Mouse (Mus musculus) heart, embryonic 10.5 days (tissue): ENCODE data around the gene Cgnl1. TPM values are rescaled to one million over a fixed set of nuclear protein-coding genes. Genes with fewer than 3 reads are reported as not detected.
"Not testable (repeated sequence)": the region's sequence is repeated elsewhere in the genome, so short reads cannot be mapped to it uniquely, and the experiment has no call there.

Experiments used
- DNase-seq: peaks from one replicate; pipeline ENCODE4 v3.0.0-alpha.2; 2017; ENCODE audit warnings: low spot score
- H3K27ac ChIP-seq: fragments of 300-500 bp; sonication (generic); 2 replicates; pipeline ENCODE4 v1.5.1; 2016; ENCODE audit warnings: mild to moderate bottlenecking
- H3K27me3 ChIP-seq: fragments of 300-500 bp; sonication (generic); 2 replicates; pipeline ENCODE4 v1.6.1; 2016; ENCODE audit warnings: mild to moderate bottlenecking; ENCODE audit not compliant: poor library complexity, insufficient read depth, severe bottlenecking
- H3K36me3 ChIP-seq: fragments of 300-500 bp; sonication (generic); 2 replicates; pipeline ENCODE4 v1.6.1; 2016; ENCODE audit warnings: mild to moderate bottlenecking, moderate library complexity
- H3K4me1 ChIP-seq: fragments of 300-500 bp; sonication (generic); 2 replicates; pipeline ENCODE4 v1.6.1; 2016; ENCODE audit warnings: mild to moderate bottlenecking
- H3K4me3 ChIP-seq: fragments of 300-500 bp; sonication (generic); 2 replicates; pipeline ENCODE4 v1.5.1; 2016; ENCODE audit warnings: mild to moderate bottlenecking, moderate library complexity
- H3K9me3 ChIP-seq: fragments of 300-500 bp; sonication (generic); 2 replicates; pipeline ENCODE4 v1.6.1; 2016; ENCODE audit warnings: mild to moderate bottlenecking, moderate library complexity
- WGBS: fragments of 180-500 bp; shearing (Covaris S2); methylation state at CpG from one replicate; pipeline ENCODE4 v1.1.7; 2016; 5-methylcytosine and 5-hydroxymethylcytosine counted together
- polyA plus RNA-seq: library from polyadenylated mRNA; unstranded; fragments of >200 nt; fragmentation: Nextera tagmentation; extraction: Ambion mirVana; gene quantifications from 2 replicates; pipeline ENCODE4 v1.2.1, GENCODE M21; 2016

Cgnl1 gene
- polyA plus RNA-seq, 1 experiment from 2014 or later, result 43.1 TPM

DNA sequence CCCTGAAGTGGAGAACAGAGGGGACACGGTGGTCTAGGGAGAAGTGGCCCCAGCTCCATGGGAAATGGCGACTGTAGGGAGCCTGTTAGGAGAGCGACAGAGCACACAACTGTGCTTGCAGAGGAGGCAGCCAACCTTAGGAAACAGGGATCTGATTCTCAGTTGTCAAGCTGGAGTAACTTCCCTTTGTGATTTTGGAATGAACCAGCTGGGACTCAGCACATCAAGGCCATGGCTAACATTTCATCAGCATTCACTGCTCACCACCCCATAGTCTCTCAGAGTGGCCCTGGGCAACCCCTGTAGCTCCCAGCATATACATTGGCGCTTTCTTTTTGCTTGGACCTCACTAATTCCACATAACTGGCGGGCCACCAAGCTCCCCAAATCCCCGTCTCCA lies 145.4 kb downstream of the Cgnl1 start:
- H3K9me3 ChIP-seq, result no peaks in the 10 kb centered on the region
- H3K27me3 ChIP-seq, result no peaks in the 10 kb centered on the region
- DNase-seq, result no peak
- H3K27ac ChIP-seq, result peak overlapping the region; percentile 10; the same call in 1 of the 2 replicates
- WGBS, result 90% methylated on average over 6 of the region's 6 CpGs
- H3K4me1 ChIP-seq, result peaks cover 28% of the 10 kb centered on the region
- peaks cover 51% of the 10 kb centered on the region for H3K36me3 ChIP-seq
- H3K4me3 ChIP-seq, result no peak overlapping the region

DNA sequence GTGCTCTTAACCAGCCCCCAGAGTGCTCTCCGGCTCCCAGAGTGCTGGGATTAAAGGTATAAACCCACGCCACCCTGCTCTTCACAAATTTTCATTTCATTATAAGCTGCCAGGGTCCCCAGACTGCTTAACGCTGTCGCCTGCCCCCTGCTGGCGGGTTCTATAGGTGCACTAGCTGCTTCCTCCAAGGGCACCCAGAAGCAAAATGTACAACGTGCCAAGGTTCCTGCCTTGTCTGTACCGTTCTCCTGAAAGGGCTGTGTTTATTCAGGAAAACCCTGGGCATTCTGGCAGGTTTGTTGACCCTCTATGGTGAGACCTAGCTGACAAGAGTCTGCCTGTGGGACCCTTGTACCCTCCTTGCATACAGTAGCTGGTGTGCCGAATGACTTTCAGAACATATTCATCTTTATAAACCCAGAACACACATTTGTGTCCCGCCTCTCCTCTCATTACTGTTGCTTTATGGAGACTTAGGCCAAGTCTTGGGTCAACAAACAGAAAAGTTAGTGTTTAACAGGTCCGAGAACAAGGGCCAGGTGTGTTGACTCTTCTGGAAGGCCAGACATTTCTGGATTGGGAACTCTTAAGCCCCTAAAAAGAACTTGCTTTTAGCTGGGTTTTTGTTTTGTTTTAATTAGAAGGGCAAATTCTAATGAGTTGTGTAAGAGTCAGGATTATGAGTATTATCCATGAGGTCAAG lies 146.5 kb downstream of the Cgnl1 start:
- no peak for DNase-seq
- Histone ChIP-seq H3K9me3 (no peaks in the 10 kb centered on the region), H3K27me3 (no peaks in the 10 kb centered on the region), H3K4me3 (no peak overlapping the region), H3K27ac (no peak overlapping the region), H3K36me3 (peaks cover 40% of the 10 kb centered on the region), H3K4me1 (peaks cover 28% of the 10 kb centered on the region)
- WGBS, result 47% methylated on average over 10 of the region's 10 CpGs

DNA sequence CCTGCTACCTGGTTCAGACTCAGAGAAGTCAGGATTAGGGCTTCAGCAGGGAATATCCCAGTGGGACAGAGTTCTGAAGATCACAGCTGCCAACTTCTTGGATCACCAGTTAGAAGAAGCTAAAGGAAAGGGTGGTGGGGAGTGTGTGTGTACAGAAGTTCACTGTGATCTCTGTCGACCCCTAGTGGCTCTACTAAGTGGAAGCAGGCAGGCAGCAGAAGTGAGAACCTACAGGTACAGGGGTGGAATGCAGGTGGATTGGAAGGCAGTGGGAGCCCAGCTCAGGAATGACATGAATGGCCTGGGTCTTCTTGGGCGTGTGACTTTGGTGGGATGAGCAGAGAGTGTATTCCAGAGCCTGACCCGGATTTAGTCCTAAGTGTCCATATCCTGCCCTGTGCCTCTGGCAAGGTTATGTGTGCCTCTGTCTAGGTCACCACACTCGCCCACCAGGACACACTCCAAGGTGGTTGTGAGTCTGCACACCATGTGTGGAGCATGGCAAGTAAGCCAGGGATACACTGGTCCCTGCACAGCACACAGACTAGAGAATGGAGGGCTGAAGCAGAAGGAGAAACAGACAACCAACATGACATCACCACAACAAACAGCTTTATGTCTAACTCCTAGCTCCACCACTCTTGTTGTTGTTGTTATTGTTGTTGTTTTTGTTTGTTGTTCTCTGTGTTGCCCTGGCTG lies 147.4 kb downstream of the Cgnl1 start:
- H3K9me3 ChIP-seq, result no peaks in the 10 kb centered on the region
- H3K27me3 ChIP-seq, result no peaks in the 10 kb centered on the region
- peaks cover 25% of the 10 kb centered on the region for H3K4me1 ChIP-seq
- H3K27ac ChIP-seq, result 0 out of 2 replicates have a peak overlapping the region, but pooled peaks have one; percentile 79
- peaks cover 34% of the 10 kb centered on the region for H3K36me3 ChIP-seq
- WGBS, result 36% methylated on average over 4 of the region's 4 CpGs
- DNase-seq, result no peak
- H3K4me3 ChIP-seq, result no peak overlapping the region

DNA sequence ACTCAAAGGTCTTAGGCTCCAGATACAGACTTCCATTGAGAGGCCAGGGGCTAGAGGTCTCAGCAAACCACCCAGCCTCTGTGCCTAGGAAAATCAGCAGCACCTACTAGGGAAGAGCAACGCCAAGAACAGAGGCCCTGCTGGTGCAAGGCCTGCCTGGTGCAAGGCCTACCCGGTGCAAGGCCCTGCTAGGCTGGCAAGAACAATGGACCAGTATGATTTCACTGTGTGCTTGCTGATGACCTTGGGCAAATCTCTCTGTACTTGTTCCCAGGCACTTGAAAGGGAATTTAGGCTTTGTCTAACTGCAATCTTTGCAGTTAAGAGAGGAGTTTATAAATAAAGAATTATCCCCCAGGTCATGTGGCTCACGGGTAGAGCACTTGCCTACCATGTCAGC lies 148.8 kb downstream of the Cgnl1 start:
- no peak overlapping the region for H3K4me3 ChIP-seq
- peak overlapping the region; percentile 79 for H3K27ac ChIP-seq
- WGBS, result 63% methylated on average over 3 of the region's 3 CpGs
- DNase-seq, result no peak
- peaks cover 19% of the 10 kb centered on the region for H3K36me3 ChIP-seq
- no peaks in the 10 kb centered on the region for H3K27me3 ChIP-seq
- H3K9me3 ChIP-seq, result no peaks in the 10 kb centered on the region
- peaks cover 23% of the 10 kb centered on the region for H3K4me1 ChIP-seq

DNA sequence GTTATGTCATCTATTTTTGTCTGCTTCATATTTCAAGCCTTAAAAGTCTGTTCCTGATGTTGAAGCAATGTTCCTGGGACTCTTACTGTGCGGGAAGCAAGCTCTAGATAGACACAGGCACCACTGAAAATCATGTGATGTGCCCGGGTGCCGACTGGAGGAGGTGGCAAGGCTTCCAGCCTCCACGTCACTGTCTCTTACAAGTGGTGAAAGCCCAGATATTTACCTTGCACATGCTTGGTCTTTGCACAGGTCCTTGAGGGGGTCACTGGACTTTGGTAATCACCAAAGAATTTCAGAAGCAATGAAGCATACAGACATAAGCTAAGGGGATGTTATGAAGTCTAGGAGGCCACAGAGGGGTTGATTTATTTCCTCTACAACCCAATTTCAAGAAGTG lies 149.4 kb downstream of the Cgnl1 start:
- no peaks in the 10 kb centered on the region for H3K9me3 ChIP-seq
- DNase-seq, result no peak
- WGBS, result 50% methylated on average over 4 of the region's 4 CpGs
- H3K36me3 ChIP-seq, result peaks cover 13% of the 10 kb centered on the region
- 0 out of 2 replicates have a peak overlapping the region, but pooled peaks have one; percentile 79 for H3K27ac ChIP-seq
- H3K4me1 ChIP-seq, result peaks cover 23% of the 10 kb centered on the region
- H3K4me3 ChIP-seq, result no peak overlapping the region
- H3K27me3 ChIP-seq, result no peaks in the 10 kb centered on the region

GRCm38 (mm10) chr9:71620116-71620515 lies 151.3 kb downstream of the Cgnl1 start:
- not testable (repeated sequence) for DNase-seq, H3K4me3 ChIP-seq, H3K9me3 ChIP-seq, H3K36me3 ChIP-seq, H3K27ac ChIP-seq, H3K27me3 ChIP-seq
- 84% methylated on average over 5 of the region's 5 CpGs for WGBS
- peaks cover 27% of the 10 kb centered on the region for H3K4me1 ChIP-seq

- H3K4me3 ChIP-seq, result no peak overlapping the region
- H3K27ac ChIP-seq, result no peak overlapping the region
- H3K4me1 ChIP-seq, result peaks cover 18% of the 10 kb centered on the region
- H3K9me3 ChIP-seq, result no peaks in the 10 kb centered on the region
- H3K27me3 ChIP-seq, result no peaks in the 10 kb centered on the region
- 41% methylated on average over 8 of the region's 8 CpGs for WGBS
- H3K36me3 ChIP-seq, result no peaks in the 10 kb centered on the region
- DNase-seq, result no peak
These were observed 154.0 kb downstream of the Cgnl1 start for GRCm38 (mm10) chr9:71617363-71617762.

DNA sequence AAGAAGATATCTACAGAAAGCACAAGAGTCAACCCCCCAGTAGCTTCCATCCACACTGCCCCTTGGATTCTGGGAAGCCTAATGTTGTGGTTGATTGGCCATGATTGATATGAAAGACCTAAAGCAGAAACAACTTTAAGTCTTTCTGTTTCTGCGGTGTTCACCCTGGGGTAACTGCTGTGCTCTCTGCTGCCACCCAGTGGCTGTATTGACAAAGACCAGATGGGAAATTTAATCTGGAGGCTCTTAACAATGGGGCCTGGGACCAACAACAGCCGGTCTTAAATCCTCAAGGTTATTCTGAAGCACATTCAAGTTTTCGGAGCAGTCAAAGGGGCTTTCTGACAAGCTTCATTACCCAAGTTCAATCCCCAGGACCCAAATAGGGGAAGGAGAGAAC lies 155.2 kb downstream of the Cgnl1 start:
- DNase-seq, result peak; percentile 90
- Histone ChIP-seq H3K27me3 (no peaks in the 10 kb centered on the region), H3K36me3 (no peaks in the 10 kb centered on the region), H3K9me3 (no peaks in the 10 kb centered on the region), H3K4me3 (no peak overlapping the region), H3K27ac (no peak overlapping the region; the same call in 1 of the 2 replicates), H3K4me1 (peaks cover 23% of the 10 kb centered on the region)
- WGBS, result 16% methylated on average over 3 of the region's 3 CpGs

DNA sequence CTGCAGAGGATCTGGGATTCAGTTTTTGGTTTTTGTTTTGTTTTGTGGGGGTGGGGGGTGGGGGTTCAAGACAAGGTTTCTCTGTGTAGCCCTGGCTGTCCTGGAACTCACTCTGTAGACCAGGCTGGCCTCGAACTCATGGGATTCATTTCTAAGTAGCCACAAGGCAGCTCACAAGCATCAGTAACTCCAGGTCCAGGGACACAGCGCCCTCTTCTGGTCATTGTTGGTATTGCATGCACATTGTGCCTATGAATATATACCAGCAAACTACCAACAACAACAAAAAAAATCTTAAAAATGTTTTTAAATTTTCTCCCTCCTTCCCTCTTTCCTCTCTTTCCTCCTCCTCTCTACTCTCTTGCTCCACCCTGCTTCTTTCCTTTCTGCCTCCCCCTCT lies 156.8 kb downstream of the Cgnl1 start:
- 22% methylated on average over 2 of the region's 2 CpGs for WGBS
- peaks cover 29% of the 10 kb centered on the region for H3K4me1 ChIP-seq
- H3K27ac ChIP-seq, result no peak overlapping the region
- no peaks in the 10 kb centered on the region for H3K9me3 ChIP-seq
- DNase-seq, result no peak
- H3K4me3 ChIP-seq, result no peak overlapping the region
- no peaks in the 10 kb centered on the region for H3K27me3 ChIP-seq
- no peaks in the 10 kb centered on the region for H3K36me3 ChIP-seq

DNA sequence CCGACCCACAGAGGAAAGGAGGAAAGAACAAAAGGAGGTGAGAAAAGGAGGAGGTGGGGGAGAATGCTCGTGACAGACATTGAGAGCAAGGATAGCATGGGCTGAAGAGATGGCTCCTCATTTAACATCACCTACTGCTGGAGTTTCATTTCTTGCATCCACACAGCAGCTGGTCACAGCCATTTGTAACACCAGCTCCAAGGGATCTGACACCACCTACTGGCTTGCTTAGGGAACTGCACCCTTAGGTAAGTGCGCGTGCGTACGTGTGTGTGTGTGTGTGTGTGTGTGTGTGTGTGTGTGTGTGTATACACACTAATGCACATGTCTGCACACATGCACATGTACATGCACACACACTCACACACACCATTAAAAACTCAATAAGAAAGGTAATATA lies 158.4 kb downstream of the Cgnl1 start:
- H3K27me3 ChIP-seq, result no peaks in the 10 kb centered on the region
- H3K27ac ChIP-seq, result 0 out of 2 replicates have a peak overlapping the region, but pooled peaks have one; percentile 52
- 66% methylated on average over 6 of the region's 6 CpGs for WGBS
- no peak overlapping the region for H3K4me3 ChIP-seq
- H3K4me1 ChIP-seq, result peaks cover 46% of the 10 kb centered on the region
- H3K9me3 ChIP-seq, result no peaks in the 10 kb centered on the region
- H3K36me3 ChIP-seq, result no peaks in the 10 kb centered on the region
- no peak for DNase-seq

GRCm38 (mm10) chr9:71611876-71612275 lies 159.5 kb downstream of the Cgnl1 start:
- no peaks in the 10 kb centered on the region for H3K36me3 ChIP-seq
- H3K27me3 ChIP-seq, result no peaks in the 10 kb centered on the region
- peaks cover 51% of the 10 kb centered on the region for H3K4me1 ChIP-seq
- no peak overlapping the region; the same call in 1 of the 2 replicates for H3K27ac ChIP-seq
- H3K9me3 ChIP-seq, result no peaks in the 10 kb centered on the region
- DNase-seq, result no peak
- H3K4me3 ChIP-seq, result no peak overlapping the region
- 59% methylated on average over 4 of the region's 4 CpGs for WGBS

DNA sequence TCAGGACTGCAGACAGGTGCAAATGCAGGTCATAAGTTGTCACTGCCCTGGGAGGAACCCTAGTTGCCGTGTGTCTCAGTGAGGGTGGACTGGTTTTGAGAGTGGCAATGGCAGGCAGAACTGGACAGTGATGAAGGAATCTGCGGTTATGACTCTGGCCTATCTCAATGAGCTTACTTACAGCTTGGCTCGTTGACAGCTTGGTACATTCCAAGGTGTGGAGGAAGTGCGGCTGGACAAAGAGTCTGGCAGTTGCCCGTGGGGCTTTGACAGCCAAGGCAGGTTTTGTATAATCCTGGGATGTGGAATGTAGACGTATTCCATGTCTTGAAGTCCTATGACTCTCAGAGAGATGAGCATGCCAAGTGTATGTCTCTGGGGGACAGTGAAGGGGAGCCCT lies 162.4 kb downstream of the Cgnl1 start:
- Histone ChIP-seq H3K27ac (peak overlapping the region; percentile 42; the same call in 1 of the 2 replicates), H3K36me3 (no peaks in the 10 kb centered on the region), H3K27me3 (no peaks in the 10 kb centered on the region), H3K4me1 (peaks cover 71% of the 10 kb centered on the region), H3K9me3 (no peaks in the 10 kb centered on the region), H3K4me3 (no peak overlapping the region)
- WGBS, result 15% methylated on average over 6 of the region's 6 CpGs
- peak; percentile 85 for DNase-seq

DNA sequence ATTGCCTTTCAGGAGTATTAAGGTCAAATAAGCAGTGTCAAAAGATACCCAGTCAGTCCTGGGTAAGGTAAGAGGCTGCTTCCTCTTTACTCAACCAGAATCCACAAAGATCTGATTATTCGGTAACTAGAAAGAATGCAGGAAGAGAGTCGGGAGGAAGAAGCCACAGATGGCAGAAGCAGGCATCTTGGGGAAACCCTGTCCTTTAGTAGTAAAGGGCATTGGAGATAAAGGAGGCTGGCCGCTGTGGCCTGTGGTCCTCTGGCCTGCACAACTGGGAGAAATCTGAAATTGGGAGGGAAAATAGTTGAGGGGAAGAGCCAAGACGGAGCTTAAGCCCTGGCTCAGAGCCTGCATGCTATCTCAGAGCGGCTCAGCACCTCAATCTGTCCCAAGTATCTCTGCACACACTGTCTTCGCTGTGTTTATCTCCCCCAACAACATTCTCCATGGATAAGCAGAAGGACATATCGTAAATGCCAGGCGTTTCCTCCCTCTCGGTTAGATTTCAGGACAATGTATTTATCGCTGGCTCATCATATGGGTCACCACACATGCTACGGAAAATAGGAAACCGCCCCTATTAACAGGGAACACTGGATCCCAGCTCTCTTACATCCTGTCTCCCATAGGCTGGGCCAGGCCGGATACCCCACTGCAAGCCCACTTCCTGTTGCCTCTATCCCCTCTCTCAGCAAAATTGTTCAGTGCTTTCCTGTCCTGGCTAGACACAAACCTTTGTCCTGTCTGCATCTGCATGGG lies 164.9 kb downstream of the Cgnl1 start:
- 31% methylated on average over 13 of the region's 13 CpGs for WGBS
- H3K27me3 ChIP-seq, result no peaks in the 10 kb centered on the region
- H3K4me3 ChIP-seq, result no peak overlapping the region
- peaks cover 60% of the 10 kb centered on the region for H3K4me1 ChIP-seq
- H3K27ac ChIP-seq, result peak overlapping the region; percentile 74
- H3K36me3 ChIP-seq, result no peaks in the 10 kb centered on the region
- DNase-seq, result no peak
- H3K9me3 ChIP-seq, result no peaks in the 10 kb centered on the region
